Mouse (Mus musculus) adrenal gland, adult 2 months (tissue): ENCODE measurements around the gene Epor. TPM values are rescaled to one million over a fixed set of nuclear protein-coding genes. Genes with fewer than 3 reads are reported as not detected.

ENCODE experiments used
- DNase-seq: peaks from one replicate; pipeline ENCODE4 v3.0.0; 2021
- polyA plus RNA-seq: library from polyadenylated mRNA; depleted of rRNA; stranded (reverse); fragments of >200 nt; gene quantifications from 2 replicates; pipeline ENCODE4 v1.2.3, GENCODE M21; 2012
- total RNA-seq, 2 experiments: library from RNA; stranded (reverse); gene quantifications; 2 replicates each; pipeline ENCODE4 v1.2.3; 2021

The Epor gene
- total and polyA plus RNA-seq, 3 experiments: 1.5 to 3.7 (median 2.7) TPM

- peak; percentile 99 for DNase-seq
Measured at GRCm38 (mm10) chr9:21936692-21937570, 26.4 kb downstream of the Epor start, which contains the start of gene Plppr2. Plppr2 (plus strand) TSS chr9:21937033.

- DNase-seq: no peak
Measured at GRCm38 (mm10) chr9:21935466-21936131, 27.7 kb downstream of the Epor start.

- no peak for DNase-seq
Measured at GRCm38 (mm10) chr9:21934021-21934420, 29.3 kb downstream of the Epor start.

- DNase-seq: no peak
Measured at GRCm38 (mm10) chr9:21932445-21933137, 30.7 kb downstream of the Epor start.

- no peak for DNase-seq
Measured at GRCm38 (mm10) chr9:21932006-21932405, 31.3 kb downstream of the Epor start.

- DNase-seq: no peak
Measured at GRCm38 (mm10) chr9:21929208-21929607, 34.1 kb downstream of the Epor start.

GRCm38 (mm10) chr9:21927208-21927753, 36.0 kb downstream of the Epor start, which contains the start of the genes Ccdc159 and Tmem205:
Ccdc159 (plus strand) TSS chr9:21927471.
Tmem205 (minus strand) TSS chr9:21927556.
- peak; percentile 97 for DNase-seq

GRCm38 (mm10) chr9:21926784-21927183, 36.5 kb downstream of the Epor start:
- no peak for DNase-seq

GRCm38 (mm10) chr9:21926155-21926554, 37.2 kb downstream of the Epor start:
- peak; percentile 88 for DNase-seq

GRCm38 (mm10) chr9:21925506-21925905, 37.8 kb downstream of the Epor start:
- DNase-seq: no peak

GRCm38 (mm10) chr9:21925034-21925433, 38.3 kb downstream of the Epor start:
- DNase-seq: no peak

GRCm38 (mm10) chr9:21924099-21924493, 39.2 kb downstream of the Epor start:
- peak; percentile 99 for DNase-seq

GRCm38 (mm10) chr9:21923490-21924098, 39.7 kb downstream of the Epor start:
- DNase-seq: no peak

- no peak for DNase-seq
Measured at GRCm38 (mm10) chr9:21923036-21923435, 40.3 kb downstream of the Epor start.

- no peak for DNase-seq
Measured at GRCm38 (mm10) chr9:21918692-21919384, 44.5 kb downstream of the Epor start.

GRCm38 (mm10) chr9:21918035-21918592, 45.2 kb downstream of the Epor start, which contains the start of gene Rab3d:
Rab3d (minus strand) TSS chr9:21918192.
- DNase-seq: peak; percentile 98

- DNase-seq: peak; percentile 56
Measured at GRCm38 (mm10) chr9:21917493-21918034, 45.7 kb downstream of the Epor start.

GRCm38 (mm10) chr9:21916851-21917492, 46.3 kb downstream of the Epor start:
- no peak for DNase-seq

- DNase-seq: no peak
Measured at GRCm38 (mm10) chr9:21909474-21910223, 53.7 kb downstream of the Epor start.
